Mouse (Mus musculus) midbrain, embryonic 14.5 days (tissue): ENCODE data around the gene Fkbp5. TPM values are rescaled to one million over a fixed set of nuclear protein-coding genes. Genes with fewer than 3 reads are reported as not detected.
"Not testable (repeated sequence)": the region's sequence is repeated elsewhere in the genome, so short reads cannot be mapped to it uniquely, and the experiment has no call there.

Source experiments
- ATAC-seq: fragments of 200-750 bp; cut with Nextera tagmentation; 2 replicates; pipeline ENCODE4 v1.8.0; 2017; ENCODE audit warnings: moderate number of reproducible peaks, moderate library complexity; ENCODE audit not compliant: low FRiP score, low TSS enrichment
- DNase-seq: peaks from one replicate; pipeline ENCODE4 v3.0.0-alpha.2; 2015
- H3K27ac ChIP-seq: fragments of 300-500 bp; sonication (generic); replicated peaks from 2 replicates; pipeline ENCODE4 v1.5.1; 2014; ENCODE audit warnings: mild to moderate bottlenecking, low read depth, low read length, moderate library complexity
- H3K27me3 ChIP-seq: fragments of 300-500 bp; sonication (generic); 2 replicates; pipeline ENCODE4 v1.6.1; 2014; ENCODE audit warnings: low read length, control low read depth, mixed read lengths; ENCODE audit not compliant: control insufficient read depth, insufficient read depth
- H3K36me3 ChIP-seq: fragments of 300-500 bp; sonication (generic); 2 replicates; pipeline ENCODE4 v1.6.1; 2014; ENCODE audit warnings: low read length, control low read depth; ENCODE audit not compliant: control insufficient read depth, insufficient read depth
- H3K4me1 ChIP-seq: fragments of 300-500 bp; sonication (generic); 2 replicates; pipeline ENCODE4 v1.6.1; 2014; ENCODE audit warnings: mild to moderate bottlenecking, antibody characterized with exemption, low read length, control low read depth; ENCODE audit not compliant: control insufficient read depth, insufficient read depth
- H3K4me2 ChIP-seq: fragments of 300-500 bp; sonication (generic); 2 replicates; pipeline ENCODE4 v1.6.1; 2014; ENCODE audit warnings: mild to moderate bottlenecking, low read length, moderate library complexity
- H3K4me3 ChIP-seq: fragments of 300-500 bp; sonication (generic); replicated peaks from 2 replicates; pipeline ENCODE4 v1.5.1; 2014; ENCODE audit warnings: low read depth, low read length
- H3K9ac ChIP-seq: fragments of 300-500 bp; sonication (generic); replicated peaks from 2 replicates; pipeline ENCODE4 v1.6.1; 2014; ENCODE audit warnings: mild to moderate bottlenecking, low read length, moderate library complexity
- H3K9me3 ChIP-seq: fragments of 300-500 bp; sonication (generic); 2 replicates; pipeline ENCODE4 v1.6.1; 2016; ENCODE audit warnings: low read length, control low read depth, mixed read lengths; ENCODE audit not compliant: control insufficient read depth
- whole genome bisulfite sequencing: fragments of 180-500 bp; shearing (Covaris S2); extraction: QIAGEN DNeasy Blood & Tissue Kit; methylation state at CpG from one replicate; pipeline ENCODE4 v1.1.7; 2014; 5-methylcytosine and 5-hydroxymethylcytosine counted together
- polyA plus RNA-seq: library from polyadenylated mRNA; unstranded; fragments of >200 nt; fragmentation: Nextera tagmentation; extraction: Ambion mirVana; gene quantifications from 2 replicates; pipeline ENCODE4 v1.2.1, GENCODE M21; 2014

Fkbp5 gene
- polyA plus RNA-seq, 1 experiment from 2014 or later: 11.6 TPM

- no peak for ATAC-seq
- 6% methylated on average over 13 of the region's 13 CpGs for WGBS
- Histone ChIP-seq H3K27ac (no peak overlapping the region), H3K9ac (no peak overlapping the region), H3K4me2 (no peak overlapping the region), H3K27me3 (peaks cover 21% of the 10 kb centered on the region), H3K9me3 (no peaks in the 10 kb centered on the region), H3K4me3 (no peak overlapping the region), H3K4me1 (0 out of 2 replicates have a peak, but pooled peaks cover 8% of the 10 kb centered on the region), H3K36me3 (no peaks in the 10 kb centered on the region)
- peak; percentile 73 for DNase-seq
These were observed 148.9 kb downstream of the Fkbp5 start for GRCm38 (mm10) chr17:28368449-28368848.

DNA sequence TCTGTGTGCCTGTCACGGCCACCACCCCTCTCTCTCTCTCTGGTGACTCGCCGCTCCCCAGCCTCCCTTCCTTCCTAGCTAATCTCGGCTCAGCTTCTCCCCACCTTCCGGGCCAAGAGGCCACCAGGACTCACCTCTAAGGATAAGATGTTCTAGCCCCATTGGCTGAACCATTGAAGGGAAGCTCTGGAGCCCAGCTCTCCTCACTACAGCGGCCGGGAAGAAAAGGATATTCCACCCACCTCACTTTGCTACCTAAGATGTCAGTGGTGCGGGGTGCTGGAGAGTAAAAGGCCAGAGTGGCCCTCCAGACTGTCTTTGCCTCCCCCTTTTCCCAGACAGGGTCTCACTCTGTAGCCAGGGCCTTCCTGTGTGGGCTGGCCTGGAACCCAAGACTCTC lies 152.2 kb downstream of the Fkbp5 start, which contains the start of gene Tulp1:
Tulp1 (minus strand) TSS at position 101 of the 400 bp plus-strand sequence.
- peak within 1 kb of the TSS; percentile 33 for H3K4me2 ChIP-seq
- H3K27me3 ChIP-seq: peaks cover 38% of the 10 kb centered on the region
- no peaks in the 10 kb centered on the region for H3K36me3 ChIP-seq
- 22% methylated on average over 8 of the region's 8 CpGs for WGBS
- 0 out of 2 replicates have a peak within 1 kb of the TSS, but pooled peaks have one; percentile 16 for H3K9ac ChIP-seq
- no peak within 1 kb of the TSS for H3K27ac ChIP-seq
- ATAC-seq: no peak
- 0 out of 2 replicates have a peak within 1 kb of the TSS, but pooled peaks have one; percentile 7 for H3K4me3 ChIP-seq
- H3K4me1 ChIP-seq: 0 out of 2 replicates have a peak, but pooled peaks cover 15% of the 10 kb centered on the region
- no peak for DNase-seq
- H3K9me3 ChIP-seq: no peaks in the 10 kb centered on the region

DNA sequence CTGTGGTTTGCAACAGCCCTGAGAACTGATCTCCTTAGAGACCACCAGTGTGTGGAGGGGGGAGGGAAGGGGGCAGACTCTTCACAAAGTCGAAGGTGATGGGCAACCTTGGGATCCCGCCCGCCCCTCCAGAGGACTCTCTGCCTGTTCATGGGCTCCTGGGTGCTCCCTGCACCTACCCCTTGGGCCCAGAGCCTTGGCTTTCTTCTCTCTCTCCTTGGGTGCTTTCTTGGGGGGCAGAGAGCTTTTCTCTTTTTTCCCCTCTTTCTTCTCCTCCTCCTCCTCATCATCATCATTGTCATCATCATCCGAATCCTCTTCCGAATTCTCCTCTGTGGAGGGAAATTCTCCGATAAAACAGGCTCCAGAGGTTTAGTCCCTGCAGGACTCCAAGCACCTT lies 153.8 kb downstream of the Fkbp5 start:
- no peak overlapping the region for H3K27ac ChIP-seq
- no peak for DNase-seq
- no peak overlapping the region for H3K4me2 ChIP-seq
- no peaks in the 10 kb centered on the region for H3K9me3 ChIP-seq
- peaks cover 45% of the 10 kb centered on the region for H3K27me3 ChIP-seq
- H3K9ac ChIP-seq: no peak overlapping the region; the same call in 1 of the 2 replicates
- ATAC-seq: no peak
- no peaks in the 10 kb centered on the region for H3K36me3 ChIP-seq
- no peak overlapping the region for H3K4me3 ChIP-seq
- H3K4me1 ChIP-seq: 0 out of 2 replicates have a peak, but pooled peaks cover 15% of the 10 kb centered on the region
- 10% methylated on average over 6 of the region's 6 CpGs for WGBS

DNA sequence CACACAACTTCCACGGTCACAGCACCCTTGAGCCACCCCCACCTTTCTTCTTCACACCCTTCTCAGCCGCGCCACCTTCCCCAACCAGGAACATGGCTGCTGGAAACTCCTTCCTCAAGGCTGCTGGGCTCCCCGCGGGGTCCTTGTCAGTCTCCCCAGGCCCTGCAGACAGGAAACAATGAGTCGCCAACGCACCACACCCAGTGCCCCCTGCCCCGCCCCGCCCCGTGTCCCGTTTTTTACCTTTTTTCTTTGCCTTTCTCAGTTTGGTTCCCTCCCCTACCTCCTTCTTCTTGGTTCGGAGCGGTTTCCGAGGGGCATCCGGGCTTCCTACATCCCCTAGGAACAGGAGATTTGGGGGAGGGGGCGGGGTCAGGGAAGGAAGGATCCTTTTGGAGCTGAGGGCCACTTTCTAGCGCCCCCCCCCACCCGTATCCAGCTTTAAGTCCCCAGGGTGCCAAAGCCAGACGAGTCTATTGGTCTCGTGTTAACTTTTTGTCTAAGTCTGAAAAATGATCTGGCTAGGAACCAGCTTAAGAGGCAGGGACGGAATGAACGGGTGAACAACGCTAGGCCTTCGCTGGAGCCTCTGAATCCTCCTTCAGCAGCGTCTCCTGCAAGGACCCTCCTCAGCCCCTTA lies 154.6 kb downstream of the Fkbp5 start:
- Histone ChIP-seq H3K27ac (no peak overlapping the region), H3K4me2 (peak overlapping the region; percentile 50), H3K36me3 (no peaks in the 10 kb centered on the region), H3K9me3 (no peaks in the 10 kb centered on the region), H3K9ac (peak overlapping the region; percentile 23; the same call in 1 of the 2 replicates), H3K4me3 (peak overlapping the region; percentile 26), H3K4me1 (0 out of 2 replicates have a peak, but pooled peaks cover 15% of the 10 kb centered on the region), H3K27me3 (peaks cover 45% of the 10 kb centered on the region)
- 2% methylated on average over 25 of the region's 25 CpGs for WGBS
- no peak for ATAC-seq
- peak; percentile 40 for DNase-seq

- no peak for DNase-seq
- H3K27me3 ChIP-seq: peaks cover 45% of the 10 kb centered on the region
- 0 out of 2 replicates have a peak, but pooled peaks cover 15% of the 10 kb centered on the region for H3K4me1 ChIP-seq
- H3K4me3 ChIP-seq: peak overlapping the region; percentile 26
- 33% methylated on average over 11 of the region's 11 CpGs for WGBS
- peak overlapping the region; percentile 50 for H3K4me2 ChIP-seq
- H3K27ac ChIP-seq: no peak overlapping the region
- H3K9ac ChIP-seq: peak overlapping the region; percentile 23; the same call in 1 of the 2 replicates
- no peaks in the 10 kb centered on the region for H3K36me3 ChIP-seq
- H3K9me3 ChIP-seq: no peaks in the 10 kb centered on the region
- no peak for ATAC-seq
These were observed 155.2 kb downstream of the Fkbp5 start for GRCm38 (mm10) chr17:28361921-28362652.

DNA sequence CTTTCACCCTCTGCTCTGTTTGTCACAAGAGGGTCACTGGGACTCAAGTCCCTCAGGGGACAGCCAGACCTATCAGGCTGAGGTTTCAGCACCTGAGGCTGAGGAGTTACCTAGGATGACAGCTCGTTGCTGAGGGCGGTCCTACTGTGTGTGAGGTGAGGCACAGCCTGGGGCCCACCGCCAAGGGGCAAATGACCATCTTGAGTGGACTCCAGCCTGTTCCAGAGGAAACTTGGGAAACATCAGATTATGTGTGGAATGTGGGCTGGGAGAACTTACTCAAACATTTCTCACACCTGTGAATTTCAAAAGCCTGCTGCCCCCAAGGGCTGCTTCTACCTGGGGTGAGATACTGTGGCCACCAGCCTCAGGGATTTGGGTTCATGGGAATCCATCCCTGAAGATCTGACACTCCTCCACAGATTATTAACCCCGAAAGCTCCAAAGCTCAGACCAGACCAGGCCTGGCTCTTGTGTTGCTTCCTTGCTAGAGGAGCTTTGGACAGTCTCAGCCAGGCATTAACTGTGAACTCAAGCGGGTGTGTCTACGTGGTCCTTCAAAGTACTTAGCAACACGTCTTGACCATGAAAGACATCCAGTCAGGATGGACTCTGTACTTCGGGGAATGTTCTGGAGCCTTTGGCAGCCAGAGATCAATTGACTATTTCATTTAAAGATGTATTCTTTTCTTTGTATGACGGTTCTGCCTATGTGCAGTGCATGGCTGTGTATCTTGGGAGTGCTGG lies 156.6 kb downstream of the Fkbp5 start:
- Histone ChIP-seq H3K27me3 (peaks cover 45% of the 10 kb centered on the region), H3K36me3 (no peaks in the 10 kb centered on the region), H3K4me1 (0 out of 2 replicates have a peak, but pooled peaks cover 15% of the 10 kb centered on the region), H3K4me3 (no peak overlapping the region), H3K27ac (no peak overlapping the region), H3K9ac (no peak overlapping the region), H3K4me2 (no peak overlapping the region), H3K9me3 (no peaks in the 10 kb centered on the region)
- no peak for DNase-seq
- 81% methylated on average over 9 of the region's 9 CpGs for WGBS
- ATAC-seq: no peak

DNA sequence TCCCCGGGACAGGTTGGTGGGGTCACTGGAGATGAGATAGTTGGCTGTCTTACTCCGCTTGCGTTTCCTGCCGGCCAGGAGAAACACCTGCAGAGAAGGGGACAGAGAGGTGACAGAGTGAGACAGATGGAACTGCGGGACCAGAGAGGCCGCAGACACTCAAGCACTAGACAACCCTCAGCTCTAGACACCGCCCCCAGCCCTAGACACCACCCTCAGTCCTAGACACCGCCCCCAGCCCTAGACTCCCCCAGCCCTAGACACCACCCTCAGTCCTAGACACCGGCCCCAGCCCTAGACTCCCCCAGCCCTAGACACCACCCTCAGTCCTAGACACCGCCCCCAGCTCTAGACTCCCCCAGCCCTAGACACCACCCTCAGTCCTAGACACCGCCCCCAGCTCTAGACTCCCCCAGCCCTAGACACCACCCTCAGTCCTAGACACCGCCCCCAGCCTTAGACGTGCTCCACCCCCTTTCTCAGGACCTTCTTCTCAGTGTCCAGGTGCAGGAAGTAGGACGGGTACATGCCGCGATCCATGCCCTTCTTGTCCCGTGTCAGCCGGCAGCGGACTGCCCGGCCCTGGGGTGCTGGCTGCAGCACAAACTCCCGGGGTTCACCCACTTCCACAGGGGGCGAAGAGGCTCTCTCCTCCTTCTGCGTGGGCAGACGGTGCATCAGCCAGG lies 158.6 kb downstream of the Fkbp5 start:
- H3K4me1 ChIP-seq, H3K9ac ChIP-seq, H3K27ac ChIP-seq, DNase-seq, H3K4me3 ChIP-seq, ATAC-seq, H3K4me2 ChIP-seq, H3K36me3 ChIP-seq, H3K9me3 ChIP-seq: not testable (repeated sequence)
- WGBS: 15% methylated on average over 24 of the region's 24 CpGs
- H3K27me3 ChIP-seq: peaks cover 27% of the 10 kb centered on the region

- Histone ChIP-seq H3K9ac (no peak overlapping the region), H3K4me2 (no peak overlapping the region), H3K4me3 (no peak overlapping the region), H3K9me3 (no peaks in the 10 kb centered on the region), H3K36me3 (no peaks in the 10 kb centered on the region), H3K27ac (no peak overlapping the region), H3K27me3 (peaks cover 26% of the 10 kb centered on the region), H3K4me1 (peaks cover 6% of the 10 kb centered on the region)
- WGBS: 89% methylated on average over 12 of the region's 12 CpGs
- ATAC-seq (no peak), DNase-seq (no peak)
These were observed 161.5 kb downstream of the Fkbp5 start for GRCm38 (mm10) chr17:28355871-28356270.
